Mouse (Mus musculus): ENCODE measurements around the gene 1700025G04Rik.

DNA sequence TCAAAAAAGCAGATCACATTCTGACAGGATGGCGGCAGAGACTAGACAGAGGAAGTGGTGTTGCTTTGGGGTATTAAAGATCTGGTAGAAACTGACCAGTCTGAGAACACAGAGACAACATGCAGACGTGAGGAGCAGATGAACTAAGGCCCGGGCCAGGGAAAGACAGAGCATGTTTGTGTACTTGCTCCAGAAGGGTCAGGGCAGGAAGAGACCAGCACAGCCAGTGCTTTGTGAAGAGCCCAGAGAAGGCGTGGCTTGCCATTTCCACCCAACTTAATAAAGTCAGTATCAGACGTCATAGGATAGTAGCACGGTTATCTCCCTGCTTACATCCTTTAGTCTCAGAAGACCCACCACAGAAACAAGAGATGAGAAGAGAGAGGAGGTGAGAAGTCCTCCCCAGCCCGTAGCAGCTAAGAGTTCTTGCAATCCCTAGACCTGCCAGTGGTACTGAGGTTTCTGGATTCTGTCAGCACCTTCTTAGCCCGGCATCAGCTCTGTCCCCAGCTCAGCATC lies 81.4 kb downstream of the 1700025G04Rik start:
- no peak for TF ChIP-seq MAX (IDR thresholded peaks at IDR 0.05; ENCODE audit: low read length)
- no peak for TF ChIP-seq ZC3H11A (IDR thresholded peaks at IDR 0.05; ENCODE audit: low read depth, low read length)
